In genomic region chr6:120464406-120464939, GRCm38 (mm10) we compare ENCODE assay signal across 8 mouse cellular contexts. TPM values are rescaled to one million over a fixed set of nuclear protein-coding genes. Genes with fewer than 3 reads are reported as not detected.
DNase-seq lines count a peak whose midpoint lies in the region; ATAC-seq and TF ChIP-seq lines count a peak whose summit lies in the region.

No protein-coding gene starts in this region.

- TF ChIP-seq POLR2A in limb, embryonic 14.5 days (IDR thresholded peaks at IDR 0.05; ENCODE audit: borderline replicate concordance, extremely low read depth, insufficient read depth, insufficient read length), result no peak

- peaks cover 21% of the 10 kb centered on the region for H3K4me1 ChIP-seq in kidney, embryonic 15.5 days
- peaks cover 18% of the 10 kb centered on the region for H3K4me1 ChIP-seq in E14TG2a.4 (replicated peaks; ENCODE audit: low read depth, low read length)
- H3K4me1 ChIP-seq in embryonic facial prominence, embryonic 15.5 days, result peaks cover 19% of the 10 kb centered on the region
- H3K4me1 ChIP-seq in limb, embryonic 14.5 days (ENCODE audit: control insufficient read depth, insufficient read depth, low read length), result peaks cover 12% of the 10 kb centered on the region

- 49% methylated on average over 9 of the region's 9 CpGs for WGBS in kidney, embryonic 15.5 days
- 48% methylated on average over 9 of the region's 9 CpGs for WGBS in embryonic facial prominence, embryonic 15.5 days
- WGBS in limb, embryonic 14.5 days, result 57% methylated on average over 9 of the region's 9 CpGs

- peak overlapping the region; percentile 66 for H3K4me3 ChIP-seq in kidney, embryonic 15.5 days (replicated peaks)
- 0 out of 2 replicates have a peak overlapping the region, but pooled peaks have one; percentile 88 for H3K4me3 ChIP-seq in E14TG2a.4 (replicated peaks; ENCODE audit: low read length)
- peak overlapping the region; percentile 66 for H3K4me3 ChIP-seq in embryonic facial prominence, embryonic 15.5 days (replicated peaks)
- peak overlapping the region; percentile 63; the same call in 1 of the 2 replicates for H3K4me3 ChIP-seq in limb, embryonic 14.5 days (replicated peaks; ENCODE audit: low read length)

- no peak overlapping the region for H3K27ac ChIP-seq in kidney, embryonic 15.5 days
- no peak overlapping the region for H3K27ac ChIP-seq in embryonic facial prominence, embryonic 15.5 days (replicated peaks)
- H3K27ac ChIP-seq in limb, embryonic 14.5 days (replicated peaks; ENCODE audit: low read depth, low read length), result no peak overlapping the region

- no peak for DNase-seq in kidney, adult 18-20 months
- no peak for DNase-seq in limb, embryonic 14.5 days (ENCODE audit: low spot score)
- no peak for DNase-seq in spleen, adult 18-20 months
- no peak for DNase-seq in cerebellum, adult 11-12 months

- no peak for TF ChIP-seq CTCF in E14TG2a.4 (conservative IDR thresholded peaks at IDR 0.05; ENCODE audit: low read length)

- peaks cover 51% of the 10 kb centered on the region for H3K27me3 ChIP-seq in kidney, embryonic 15.5 days
- H3K27me3 ChIP-seq in E14TG2a.4 (ENCODE audit: insufficient read depth, low read length), result peaks cover 28% of the 10 kb centered on the region
- peaks cover 13% of the 10 kb centered on the region for H3K27me3 ChIP-seq in embryonic facial prominence, embryonic 15.5 days
- H3K27me3 ChIP-seq in limb, embryonic 14.5 days (ENCODE audit: control insufficient read depth, insufficient read depth, low read length), result peaks cover 40% of the 10 kb centered on the region

- H3K9ac ChIP-seq in kidney, embryonic 15.5 days, result no peak overlapping the region
- H3K9ac ChIP-seq in embryonic facial prominence, embryonic 15.5 days, result no peak overlapping the region
- H3K9ac ChIP-seq in limb, embryonic 14.5 days (ENCODE audit: low read depth, low read length, severe bottlenecking), result no peak overlapping the region

- no peaks in the 10 kb centered on the region for H3K36me3 ChIP-seq in kidney, embryonic 15.5 days
- H3K36me3 ChIP-seq in E14TG2a.4 (ENCODE audit: insufficient read depth, low read length), result no peaks in the 10 kb centered on the region
- no peaks in the 10 kb centered on the region for H3K36me3 ChIP-seq in embryonic facial prominence, embryonic 15.5 days
- no peaks in the 10 kb centered on the region for H3K36me3 ChIP-seq in limb, embryonic 14.5 days (ENCODE audit: control insufficient read depth, insufficient read depth, low read length)

- peak overlapping the region; percentile 83 for H3K4me2 ChIP-seq in kidney, embryonic 15.5 days
- peak overlapping the region; percentile 85 for H3K4me2 ChIP-seq in embryonic facial prominence, embryonic 15.5 days (replicated peaks)
- H3K4me2 ChIP-seq in limb, embryonic 14.5 days (replicated peaks; ENCODE audit: low read depth, low read length, severe bottlenecking), result peak overlapping the region; percentile 62

- H3K9me3 ChIP-seq in kidney, embryonic 15.5 days (replicated peaks), result no peaks in the 10 kb centered on the region
- peaks cover 18% of the 10 kb centered on the region; the same call in 1 of the 2 replicates for H3K9me3 ChIP-seq in E14TG2a.4 (ENCODE audit: low read length)
- H3K9me3 ChIP-seq in embryonic facial prominence, embryonic 15.5 days (replicated peaks), result no peaks in the 10 kb centered on the region
- no peaks in the 10 kb centered on the region for H3K9me3 ChIP-seq in limb, embryonic 14.5 days (ENCODE audit: control insufficient read depth, low read length)

- ATAC-seq in kidney, embryonic 15.5 days (replicated peaks; ENCODE audit: low FRiP score), result no peak
- no peak for ATAC-seq in embryonic facial prominence, embryonic 15.5 days (ENCODE audit: insufficient number of reproducible peaks, low FRiP score, low TSS enrichment, low read depth)
- ATAC-seq in limb, embryonic 14.5 days (ENCODE audit: low FRiP score, low read depth), result no peak
- ATAC-seq in activated CD4-positive, CD25-positive, alpha-beta regulatory T cell, adult 4 months, result no peak

RNA-seq across cellular contexts. Expression of gene Il17ra, which starts 1.4 kb away (rescaled TPM):
- polyA plus RNA-seq in kidney, embryonic 15.5 days (2015; fragmentation: Nextera tagmentation; extraction: Ambion mirVana), result 4.4 and 5.4 TPM in 2 replicates
- 9.9 and 10.0 TPM in 2 replicates for polyA plus RNA-seq in embryonic facial prominence, embryonic 15.5 days (2015; fragmentation: Nextera tagmentation; extraction: Ambion mirVana)
- 6.0 and 8.4 TPM in 2 replicates for polyA plus RNA-seq in limb, embryonic 14.5 days (2012; rRNA removed)
- 3.1 and 3.7 TPM in 2 replicates for polyA plus RNA-seq in limb, embryonic 14.5 days (2014; fragmentation: Nextera tagmentation; extraction: Ambion mirVana)
- 10 to 100 TPM; 19.0 to 22.5 TPM for polyA plus RNA-seq in activated CD4-positive, CD25-positive, alpha-beta regulatory T cell, adult 4 months (2017; shearing (Covaris generic))

RNA-seq across cellular contexts. Expression of gene Tmem121b, which starts 29.1 kb away (rescaled TPM):
- 0.06 and 0.13 TPM in 2 replicates for polyA plus RNA-seq in kidney, embryonic 15.5 days (2015; fragmentation: Nextera tagmentation; extraction: Ambion mirVana)
- polyA plus RNA-seq in embryonic facial prominence, embryonic 15.5 days (2015; fragmentation: Nextera tagmentation; extraction: Ambion mirVana), result 0.24 and 0.28 TPM in 2 replicates
- 0.52 and 0.78 TPM in 2 replicates for polyA plus RNA-seq in limb, embryonic 14.5 days (2012; rRNA removed)
- 0.21 and 0.23 TPM in 2 replicates for polyA plus RNA-seq in limb, embryonic 14.5 days (2014; fragmentation: Nextera tagmentation; extraction: Ambion mirVana)
- under 1 TPM; 0.13 to 0.22 TPM for polyA plus RNA-seq in activated CD4-positive, CD25-positive, alpha-beta regulatory T cell, adult 4 months (2017; shearing (Covaris generic))
